Mouse (Mus musculus) forebrain, embryonic 13.5 days (tissue): ENCODE results near the gene Chek2. TPM values are rescaled to one million over a fixed set of nuclear protein-coding genes. Genes with fewer than 3 reads are reported as not detected.
A peak's percentile ranks its signal among the peaks of the same experiment; 100 is the strongest.

Experiments
- ATAC-seq: fragments of 200-750 bp; cut with Nextera tagmentation; 2 replicates; pipeline ENCODE4 v1.8.0; 2017
- H3K27ac ChIP-seq: fragments of 300-500 bp; sonication (generic); 2 replicates; pipeline ENCODE4 v1.5.1; 2015; ENCODE audit warnings: inconsistent platforms, mild to moderate bottlenecking, moderate library complexity
- H3K27me3 ChIP-seq: fragments of 300-500 bp; sonication (generic); 2 replicates; pipeline ENCODE4 v1.6.1; 2015; ENCODE audit warnings: mild to moderate bottlenecking, inconsistent platforms
- H3K36me3 ChIP-seq: fragments of 300-500 bp; sonication (generic); 2 replicates; pipeline ENCODE4 v1.6.1; 2015; ENCODE audit warnings: mild to moderate bottlenecking, inconsistent platforms; ENCODE audit not compliant: poor library complexity, severe bottlenecking
- H3K4me1 ChIP-seq: fragments of 300-500 bp; sonication (generic); 2 replicates; pipeline ENCODE4 v1.6.1; 2015; ENCODE audit warnings: inconsistent platforms
- H3K4me2 ChIP-seq: fragments of 300-500 bp; sonication (generic); 2 replicates; pipeline ENCODE4 v1.6.1; 2015; ENCODE audit warnings: inconsistent platforms, mild to moderate bottlenecking, moderate library complexity
- H3K4me3 ChIP-seq: fragments of 300-500 bp; sonication (generic); 2 replicates; pipeline ENCODE4 v1.5.1; 2015; ENCODE audit warnings: mild to moderate bottlenecking, inconsistent platforms
- H3K9ac ChIP-seq: fragments of 300-500 bp; sonication (generic); 2 replicates; pipeline ENCODE4 v1.6.1; 2015; ENCODE audit warnings: mild to moderate bottlenecking, inconsistent platforms
- H3K9me3 ChIP-seq: fragments of 300-500 bp; sonication (generic); replicated peaks from 2 replicates; pipeline ENCODE4 v1.6.1; 2016; ENCODE audit warnings: inconsistent platforms
- WGBS: fragments of 180-500 bp; shearing (Covaris S2); methylation state at CpG from one replicate; pipeline ENCODE4 v1.1.7; 2015; 5-methylcytosine and 5-hydroxymethylcytosine counted together
- polyA plus RNA-seq: library from polyadenylated mRNA; unstranded; fragments of >200 nt; fragmentation: Nextera tagmentation; extraction: Ambion mirVana; gene quantifications from 2 replicates; pipeline ENCODE4 v1.2.1, GENCODE M21; 2015

The Chek2 gene
- polyA plus RNA-seq, 1 experiment from 2014 or later = 25.9 TPM

DNA sequence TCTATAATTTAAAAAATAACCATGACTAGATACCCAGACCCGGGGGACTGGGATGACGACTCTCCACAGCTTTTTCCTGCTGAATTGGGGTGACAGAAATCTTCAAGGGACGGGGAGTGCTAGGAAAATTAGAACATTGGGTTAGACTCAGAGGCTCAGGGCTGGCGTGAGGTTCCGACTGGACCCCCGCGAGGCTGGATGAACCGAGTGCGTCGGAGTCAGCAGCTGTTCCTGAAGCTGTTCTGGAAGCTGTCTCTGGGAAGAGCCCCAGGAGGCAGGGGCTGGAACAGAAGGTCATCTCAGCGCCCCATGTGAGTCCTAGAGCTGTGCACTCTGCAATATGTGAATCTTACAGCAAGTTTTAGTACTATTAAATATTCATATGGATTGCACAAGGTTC, 75.1 kb downstream of the Chek2 start:
- Histone ChIP-seq H3K27me3 (no peaks in the 10 kb centered on the region), H3K9ac (no peak overlapping the region), H3K9me3 (no peaks in the 10 kb centered on the region), H3K4me1 (no peaks in the 10 kb centered on the region), H3K27ac (no peak overlapping the region), H3K4me3 (no peak overlapping the region), H3K36me3 (no peaks in the 10 kb centered on the region), H3K4me2 (no peak overlapping the region)
- 88% methylated on average over 11 of the region's 11 CpGs for WGBS
- ATAC-seq = no peak

- Histone ChIP-seq H3K9ac (no peak overlapping the region), H3K27me3 (no peaks in the 10 kb centered on the region), H3K36me3 (no peaks in the 10 kb centered on the region), H3K4me3 (no peak overlapping the region), H3K4me2 (no peak overlapping the region), H3K4me1 (no peaks in the 10 kb centered on the region), H3K9me3 (no peaks in the 10 kb centered on the region), H3K27ac (no peak overlapping the region)
- 81% methylated on average over 3 of the region's 3 CpGs for WGBS
- no peak for ATAC-seq
These were observed 76.5 kb downstream of the Chek2 start for GRCm38 (mm10) chr5:110916241-110916640.

- Histone ChIP-seq H3K9ac (no peak overlapping the region), H3K4me1 (no peaks in the 10 kb centered on the region), H3K4me3 (no peak overlapping the region), H3K4me2 (no peak overlapping the region), H3K27ac (no peak overlapping the region), H3K9me3 (no peaks in the 10 kb centered on the region), H3K27me3 (no peaks in the 10 kb centered on the region), H3K36me3 (no peaks in the 10 kb centered on the region)
- ATAC-seq = no peak
- 86% methylated on average over 4 of the region's 4 CpGs for WGBS
These were observed 79.8 kb downstream of the Chek2 start for GRCm38 (mm10) chr5:110919541-110919940.

DNA sequence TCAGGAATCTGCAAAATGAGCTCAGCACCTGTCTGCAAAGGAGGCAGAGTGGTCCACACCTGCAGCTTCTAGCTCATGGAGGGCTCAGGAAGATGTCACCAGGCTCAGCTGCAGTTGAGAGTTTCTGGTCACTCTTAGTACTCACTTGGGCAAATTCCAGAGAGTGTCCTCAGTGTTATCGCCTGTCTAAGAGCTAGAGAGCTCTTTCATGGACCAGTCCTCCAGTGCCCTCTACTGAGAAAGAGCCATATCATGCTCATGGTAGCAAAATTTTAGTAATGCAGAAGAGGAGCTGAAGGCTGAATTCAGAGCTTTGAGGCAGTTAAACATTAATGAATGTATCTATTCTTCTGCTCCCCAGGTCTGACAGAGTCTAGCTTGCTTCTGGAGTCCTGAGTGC, 83.6 kb downstream of the Chek2 start:
- no peak overlapping the region for H3K9ac ChIP-seq
- WGBS = 24% methylated on average over 1 of the region's 1 CpGs
- H3K4me2 ChIP-seq = no peak overlapping the region
- H3K9me3 ChIP-seq = no peaks in the 10 kb centered on the region
- peak overlapping the region; percentile 25; the same call in 1 of the 2 replicates for H3K27ac ChIP-seq
- no peaks in the 10 kb centered on the region for H3K27me3 ChIP-seq
- no peak overlapping the region for H3K4me3 ChIP-seq
- H3K36me3 ChIP-seq = no peaks in the 10 kb centered on the region
- ATAC-seq = no peak
- no peaks in the 10 kb centered on the region for H3K4me1 ChIP-seq

Other genes starting within 250 kb of the Chek2 start
- 47.2 and 57.8 TPM in 2 replicates for gene Noc4l, start 186.6 kb upstream of the Chek2 start, polyA plus RNA-seq
- gene Ddx51, start 186.5 kb upstream of the Chek2 start, polyA plus RNA-seq = 17.9 and 21.2 TPM in 2 replicates
- gene Ep400, start 69.3 kb upstream of the Chek2 start, polyA plus RNA-seq = 50.1 and 62.3 TPM in 2 replicates
- 27.3 and 27.7 TPM in 2 replicates for gene Pus1, start 59.3 kb upstream of the Chek2 start, polyA plus RNA-seq
- 32.4 and 38.2 TPM in 2 replicates for gene Ulk1, start 29.9 kb upstream of the Chek2 start, polyA plus RNA-seq
- 15.6 and 16.9 TPM in 2 replicates for gene Hscb, start 202 bp upstream of the Chek2 start, polyA plus RNA-seq
- 22.8 and 23.2 TPM in 2 replicates for gene Ttc28, start 39.8 kb downstream of the Chek2 start, polyA plus RNA-seq